Mouse (Mus musculus): ENCODE results near the gene Amph. TPM values are rescaled to one million over a fixed set of nuclear protein-coding genes. Genes with fewer than 3 reads are reported as not detected.

Gene Amph
- polyA plus RNA-seq, 1 experiment: 0.75 TPM

- DNase-seq: no peak
- TF ChIP-seq POLR2A (IDR thresholded peaks at IDR 0.05; ENCODE audit: low read depth, low read length) (no peak), CTCF (conservative IDR thresholded peaks at IDR 0.05; ENCODE audit: insufficient read depth, insufficient read length, low read depth, low read length) (no peak)
- Histone ChIP-seq H3K4me3 (ENCODE audit: insufficient read depth, low read depth, low read length) (no peak overlapping the region), H3K36me3 (ENCODE audit: control insufficient read depth, insufficient read depth, low read length) (no peaks in the 10 kb centered on the region), H3K27me3 (replicated peaks; ENCODE audit: control insufficient read depth, insufficient read depth, low read length) (no peaks in the 10 kb centered on the region), H3K27ac (ENCODE audit: insufficient read depth, low read depth, low read length) (no peak overlapping the region), H3K4me1 (ENCODE audit: control insufficient read depth, insufficient read depth, low read length) (no peaks in the 10 kb centered on the region)
- 45% methylated on average over 8 of the region's 8 CpGs for WGBS
Observed at GRCm38 (mm10) chr13:18989185-18989714, 41.2 kb downstream of the Amph start.

DNA sequence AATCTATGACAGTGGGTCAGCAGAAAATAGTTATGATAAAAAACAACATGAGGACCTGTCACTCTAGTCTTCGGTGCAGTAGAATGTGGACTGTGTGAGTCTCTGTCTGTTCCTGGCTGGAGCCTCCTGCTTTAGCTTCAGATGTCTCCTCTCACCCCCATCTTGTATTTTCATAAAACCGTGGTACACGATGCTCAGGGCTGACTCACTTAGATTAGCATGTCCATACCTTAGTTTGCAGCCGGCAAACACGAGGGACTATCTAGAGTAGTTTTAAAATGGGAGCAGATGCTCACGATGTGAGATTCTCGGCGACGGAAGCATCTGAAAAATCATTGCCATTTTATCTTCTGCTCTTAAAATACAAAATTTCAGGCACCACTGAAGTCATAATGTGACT lies 54.5 kb downstream of the Amph start:
- WGBS: 96% methylated on average over 9 of the region's 9 CpGs
- H3K4me1 ChIP-seq (ENCODE audit: control insufficient read depth, insufficient read depth, low read length): no peaks in the 10 kb centered on the region
- no peaks in the 10 kb centered on the region for H3K36me3 ChIP-seq (ENCODE audit: control insufficient read depth, insufficient read depth, low read length)
- no peak for DNase-seq
- TF ChIP-seq POLR2A (IDR thresholded peaks at IDR 0.05; ENCODE audit: low read depth, low read length) (no peak), CTCF (conservative IDR thresholded peaks at IDR 0.05; ENCODE audit: insufficient read depth, insufficient read length, low read depth, low read length) (no peak)
- H3K4me3 ChIP-seq (ENCODE audit: insufficient read depth, low read depth, low read length): no peak overlapping the region
- no peaks in the 10 kb centered on the region for H3K27me3 ChIP-seq (replicated peaks; ENCODE audit: control insufficient read depth, insufficient read depth, low read length)
- no peak overlapping the region for H3K27ac ChIP-seq (ENCODE audit: insufficient read depth, low read depth, low read length)

DNA sequence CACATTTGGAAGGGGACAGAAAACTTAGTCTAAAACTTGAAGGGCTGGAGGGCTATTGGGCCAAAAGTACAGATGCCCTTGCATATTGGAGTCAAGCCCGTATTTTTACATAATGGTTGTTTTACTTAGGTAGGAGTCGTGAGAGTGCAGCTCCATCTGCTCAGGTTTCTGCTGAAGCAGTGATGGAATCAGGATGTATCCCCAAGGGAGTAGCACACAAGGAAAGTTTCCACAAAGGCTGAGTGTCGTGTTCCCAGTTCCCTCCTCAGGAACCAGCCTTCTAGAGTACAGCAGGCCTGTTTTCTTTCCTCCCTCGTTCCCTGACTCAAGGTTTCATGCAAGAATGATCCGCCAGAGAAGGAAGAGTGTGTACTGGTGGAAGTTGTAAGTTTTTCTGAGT lies 56.4 kb downstream of the Amph start:
- no peak for TF ChIP-seq CTCF (conservative IDR thresholded peaks at IDR 0.05; ENCODE audit: insufficient read depth, insufficient read length, low read depth, low read length)
- no peak for TF ChIP-seq POLR2A (IDR thresholded peaks at IDR 0.05; ENCODE audit: low read depth, low read length)
- 38% methylated on average over 5 of the region's 5 CpGs for WGBS
- Histone ChIP-seq H3K4me1 (ENCODE audit: control insufficient read depth, insufficient read depth, low read length) (no peaks in the 10 kb centered on the region), H3K27me3 (replicated peaks; ENCODE audit: control insufficient read depth, insufficient read depth, low read length) (no peaks in the 10 kb centered on the region), H3K4me3 (ENCODE audit: insufficient read depth, low read depth, low read length) (no peak overlapping the region), H3K27ac (ENCODE audit: insufficient read depth, low read depth, low read length) (no peak overlapping the region), H3K36me3 (ENCODE audit: control insufficient read depth, insufficient read depth, low read length) (no peaks in the 10 kb centered on the region)
- DNase-seq: no peak

DNA sequence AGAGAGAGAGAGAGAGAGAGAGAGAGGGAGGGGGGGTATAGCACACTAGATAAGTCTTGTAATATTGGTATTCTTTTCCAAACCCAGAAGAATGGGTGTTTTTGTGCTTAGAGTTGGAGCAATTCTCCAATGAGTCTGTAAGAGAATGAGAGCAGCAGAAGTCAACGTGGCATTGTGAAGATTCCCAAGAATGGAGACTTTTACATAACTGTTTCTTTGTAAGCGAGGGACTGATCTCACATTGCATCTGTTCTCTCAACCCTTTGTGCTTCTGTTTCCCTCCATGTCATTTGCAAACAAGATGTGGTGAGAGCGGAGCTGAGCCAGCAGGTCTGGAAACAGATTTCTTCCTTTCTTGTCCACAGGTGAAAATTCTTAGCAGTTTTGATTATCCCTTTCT lies 60.4 kb downstream of the Amph start:
- WGBS: 81% methylated on average over 3 of the region's 3 CpGs
- no peak for DNase-seq
- H3K4me3 ChIP-seq (ENCODE audit: insufficient read depth, low read depth, low read length): no peak overlapping the region
- TF ChIP-seq CTCF (conservative IDR thresholded peaks at IDR 0.05; ENCODE audit: insufficient read depth, insufficient read length, low read depth, low read length): no peak
- TF ChIP-seq POLR2A (IDR thresholded peaks at IDR 0.05; ENCODE audit: low read depth, low read length): no peak
- H3K4me1 ChIP-seq (ENCODE audit: control insufficient read depth, insufficient read depth, low read length): no peaks in the 10 kb centered on the region
- no peaks in the 10 kb centered on the region for H3K36me3 ChIP-seq (ENCODE audit: control insufficient read depth, insufficient read depth, low read length)
- no peak overlapping the region for H3K27ac ChIP-seq (ENCODE audit: insufficient read depth, low read depth, low read length)
- H3K27me3 ChIP-seq (replicated peaks; ENCODE audit: control insufficient read depth, insufficient read depth, low read length): no peaks in the 10 kb centered on the region

DNA sequence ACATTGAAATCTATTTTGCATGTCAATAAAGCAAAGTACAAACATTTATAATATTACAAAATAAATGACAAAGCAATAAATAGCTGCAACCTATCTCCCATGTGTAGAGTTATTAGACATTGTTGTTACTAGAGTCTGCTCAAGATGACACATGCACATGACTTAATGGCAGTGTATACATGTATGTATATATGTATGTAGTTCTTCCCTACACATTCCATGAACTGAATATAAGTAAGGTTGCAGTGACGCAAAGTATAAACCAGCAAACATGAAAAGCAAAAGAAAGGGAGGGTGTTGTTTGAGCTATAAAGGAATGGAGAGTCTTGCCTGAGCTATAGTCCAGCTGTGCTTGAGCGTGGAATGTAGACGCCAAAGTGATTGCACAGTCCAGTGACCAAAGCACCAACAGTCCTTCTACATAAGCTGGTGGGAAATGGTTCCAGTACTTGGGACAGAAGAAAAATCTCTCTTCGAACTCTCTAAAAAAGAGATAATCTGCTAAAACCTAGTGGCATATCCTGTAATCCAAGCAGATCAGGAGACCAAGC lies 66.9 kb downstream of the Amph start:
- no peak for TF ChIP-seq CTCF (conservative IDR thresholded peaks at IDR 0.05; ENCODE audit: insufficient read depth, insufficient read length, low read depth, low read length)
- 59% methylated on average over 4 of the region's 4 CpGs for WGBS

GRCm38 (mm10) chr13:19021529-19021928 lies 73.5 kb downstream of the Amph start:
- no peak for DNase-seq
- H3K4me1 ChIP-seq (ENCODE audit: control insufficient read depth, insufficient read depth, low read length): no peaks in the 10 kb centered on the region
- WGBS: 81% methylated on average over 2 of the region's 2 CpGs
- no peak overlapping the region for H3K4me3 ChIP-seq (ENCODE audit: insufficient read depth, low read depth, low read length)
- no peaks in the 10 kb centered on the region for H3K27me3 ChIP-seq (replicated peaks; ENCODE audit: control insufficient read depth, insufficient read depth, low read length)
- H3K27ac ChIP-seq (ENCODE audit: insufficient read depth, low read depth, low read length): no peak overlapping the region
- TF ChIP-seq CTCF (conservative IDR thresholded peaks at IDR 0.05; ENCODE audit: insufficient read depth, insufficient read length, low read depth, low read length) (no peak), POLR2A (IDR thresholded peaks at IDR 0.05; ENCODE audit: low read depth, low read length) (no peak)
- no peaks in the 10 kb centered on the region for H3K36me3 ChIP-seq (ENCODE audit: control insufficient read depth, insufficient read depth, low read length)

More for the DNA sequence above, 66.9 kb downstream of the Amph start:
- DNase-seq: no peak
- H3K27me3 ChIP-seq (replicated peaks; ENCODE audit: control insufficient read depth, insufficient read depth, low read length): no peaks in the 10 kb centered on the region
- no peak overlapping the region for H3K27ac ChIP-seq (ENCODE audit: insufficient read depth, low read depth, low read length)
- no peak overlapping the region for H3K4me3 ChIP-seq (ENCODE audit: insufficient read depth, low read depth, low read length)
- no peaks in the 10 kb centered on the region for H3K4me1 ChIP-seq (ENCODE audit: control insufficient read depth, insufficient read depth, low read length)
- H3K36me3 ChIP-seq (ENCODE audit: control insufficient read depth, insufficient read depth, low read length): no peaks in the 10 kb centered on the region

GRCm38 (mm10) chr13:19022310-19022709 lies 74.3 kb downstream of the Amph start:
- Histone ChIP-seq H3K36me3 (ENCODE audit: control insufficient read depth, insufficient read depth, low read length) (no peaks in the 10 kb centered on the region), H3K4me1 (ENCODE audit: control insufficient read depth, insufficient read depth, low read length) (no peaks in the 10 kb centered on the region), H3K27ac (ENCODE audit: insufficient read depth, low read depth, low read length) (no peak overlapping the region), H3K27me3 (replicated peaks; ENCODE audit: control insufficient read depth, insufficient read depth, low read length) (no peaks in the 10 kb centered on the region), H3K4me3 (ENCODE audit: insufficient read depth, low read depth, low read length) (no peak overlapping the region)
- DNase-seq: no peak
- 61% methylated on average over 3 of the region's 3 CpGs for WGBS
- TF ChIP-seq POLR2A (IDR thresholded peaks at IDR 0.05; ENCODE audit: low read depth, low read length): no peak
- no peak for TF ChIP-seq CTCF (conservative IDR thresholded peaks at IDR 0.05; ENCODE audit: insufficient read depth, insufficient read length, low read depth, low read length)
